11 mouse cellular contexts compared by ENCODE assay signal in genomic region chr11:116725031-116725948, GRCm38 (mm10). TPM values are rescaled to one million over a fixed set of nuclear protein-coding genes. Genes with fewer than 3 reads are reported as not detected.
DNase-seq lines count a peak whose midpoint lies in the region; ATAC-seq lines count a peak whose summit lies in the region.
"Had no signal": no experiment of that assay in that cellular context is flagged by ENCODE, and none has a peak within 500 bp of the region (broad histone marks: within the 10 kb centered on the region; RNA-seq: fewer than 3 reads in every experiment).

No protein-coding gene starts in this region.

- no peaks in the 10 kb centered on the region for H3K9me3 ChIP-seq in lung, embryonic 15.5 days
- no peaks in the 10 kb centered on the region for H3K9me3 ChIP-seq in hindbrain, embryonic 11.5 days (ENCODE audit: control insufficient read depth, low read length)
- H3K9me3 ChIP-seq in stomach, embryonic 16.5 days (replicated peaks; ENCODE audit: control insufficient read depth, low read length) = no peaks in the 10 kb centered on the region
- H3K9me3 ChIP-seq: embryonic facial prominence, embryonic 15.5 days; stomach, embryonic 15.5 days had no signal

- H3K27ac ChIP-seq in lung, embryonic 15.5 days = no peak overlapping the region
- H3K27ac ChIP-seq in hindbrain, embryonic 11.5 days (ENCODE audit: low read depth, low read length) = no peak overlapping the region; the same call in 1 of the 2 replicates
- H3K27ac ChIP-seq in stomach, embryonic 16.5 days (ENCODE audit: low read length) = no peak overlapping the region
- H3K27ac ChIP-seq: embryonic facial prominence, embryonic 15.5 days; stomach, embryonic 15.5 days had no signal

- no peaks in the 10 kb centered on the region for H3K36me3 ChIP-seq in lung, embryonic 15.5 days
- no peaks in the 10 kb centered on the region for H3K36me3 ChIP-seq in hindbrain, embryonic 11.5 days (ENCODE audit: control insufficient read depth, insufficient read depth, low read length)
- H3K36me3 ChIP-seq in stomach, embryonic 16.5 days (ENCODE audit: control insufficient read depth, insufficient read depth, low read length) = no peaks in the 10 kb centered on the region
- H3K36me3 ChIP-seq: embryonic facial prominence, embryonic 15.5 days; stomach, embryonic 15.5 days had no signal

- no peak overlapping the region for H3K9ac ChIP-seq in lung, embryonic 15.5 days
- no peak overlapping the region for H3K9ac ChIP-seq in hindbrain, embryonic 11.5 days (ENCODE audit: low read depth, low read length)
- H3K9ac ChIP-seq in stomach, embryonic 16.5 days (ENCODE audit: low read length) = no peak overlapping the region
- H3K9ac ChIP-seq: embryonic facial prominence, embryonic 15.5 days; stomach, embryonic 15.5 days had no signal

- H3K27me3 ChIP-seq in lung, embryonic 15.5 days = no peaks in the 10 kb centered on the region
- no peaks in the 10 kb centered on the region for H3K27me3 ChIP-seq in hindbrain, embryonic 11.5 days (ENCODE audit: control insufficient read depth, insufficient read depth, low read length)
- no peaks in the 10 kb centered on the region for H3K27me3 ChIP-seq in stomach, embryonic 16.5 days (ENCODE audit: control insufficient read depth, insufficient read depth, low read length)
- H3K27me3 ChIP-seq: embryonic facial prominence, embryonic 15.5 days; stomach, embryonic 15.5 days had no signal

- DNase-seq in cerebellum, adult 11 months = peak; percentile 4
- no peak for DNase-seq in cerebellum, adult 8-10 months
- no peak for DNase-seq in lung, postnatal 14 days
- DNase-seq in hindbrain, embryonic 11.5 days (ENCODE audit: low spot score) = peak; percentile 40
- no peak for DNase-seq in left cerebral cortex, postnatal 25 days (ENCODE audit: low spot score in 2 of 2)

- WGBS in lung, embryonic 15.5 days = 39% methylated on average over 27 of the region's 27 CpGs
- 39% methylated on average over 27 of the region's 27 CpGs for WGBS in hindbrain, embryonic 11.5 days
- 43% methylated on average over 27 of the region's 27 CpGs for WGBS in stomach, embryonic 16.5 days

- H3K4me3 ChIP-seq in lung, embryonic 15.5 days = no peak overlapping the region
- peak overlapping the region; percentile 12; the same call in 1 of the 2 replicates for H3K4me3 ChIP-seq in hindbrain, embryonic 11.5 days (ENCODE audit: low read depth, low read length)
- H3K4me3 ChIP-seq in stomach, embryonic 16.5 days (replicated peaks; ENCODE audit: low read length) = no peak overlapping the region
- H3K4me3 ChIP-seq: embryonic facial prominence, embryonic 15.5 days; stomach, embryonic 15.5 days had no signal

- ATAC-seq in lung, embryonic 15.5 days (ENCODE audit: borderline replicate concordance, extremely low read depth, low FRiP score, low TSS enrichment) = peak; percentile 54; the same call in 1 of the 2 replicates
- ATAC-seq in hindbrain, embryonic 11.5 days (ENCODE audit: low FRiP score) = no peak
- ATAC-seq in stomach, embryonic 16.5 days (ENCODE audit: insufficient read depth, low FRiP score) = no peak
- no peak for ATAC-seq in activated CD4-positive, CD25-positive, alpha-beta regulatory T cell, adult 4 months

- H3K4me2 ChIP-seq in lung, embryonic 15.5 days = 0 out of 2 replicates have a peak overlapping the region, but pooled peaks have one; percentile 3
- H3K4me2 ChIP-seq in hindbrain, embryonic 11.5 days (replicated peaks; ENCODE audit: low read depth, low read length) = peak overlapping the region; percentile 29
- 0 out of 2 replicates have a peak overlapping the region, but pooled peaks have one; percentile 7 for H3K4me2 ChIP-seq in stomach, embryonic 16.5 days (ENCODE audit: low read depth, low read length)
- H3K4me2 ChIP-seq: embryonic facial prominence, embryonic 15.5 days; stomach, embryonic 15.5 days had no signal

- intact Hi-C loops in left cerebral cortex, postnatal 25 days (cut with DNase I) = no loop called here

- H3K4me1 ChIP-seq in lung, embryonic 15.5 days = peaks cover 9% of the 10 kb centered on the region; the same call in 1 of the 2 replicates
- H3K4me1 ChIP-seq in hindbrain, embryonic 11.5 days (replicated peaks; ENCODE audit: control insufficient read depth, insufficient read depth, low read length) = no peaks in the 10 kb centered on the region
- no peaks in the 10 kb centered on the region for H3K4me1 ChIP-seq in stomach, embryonic 16.5 days (ENCODE audit: control insufficient read depth, insufficient read depth, low read length)
- H3K4me1 ChIP-seq: stomach, embryonic 15.5 days had no signal

RNA-seq across cellular contexts. Expression of gene St6galnac1, which starts 50.0 kb away (rescaled TPM):
- polyA plus RNA-seq in lung, embryonic 15.5 days (2015; fragmentation: Nextera tagmentation; extraction: Ambion mirVana) = not detected in 2 replicates
- polyA plus RNA-seq in hindbrain, embryonic 11.5 days (2014; fragmentation: Nextera tagmentation; extraction: Ambion mirVana) = not detected in 2 replicates
- not detected in 2 replicates for polyA plus RNA-seq in stomach, embryonic 16.5 days (2015; fragmentation: Nextera tagmentation; extraction: Ambion mirVana)
- polyA plus RNA-seq in activated CD4-positive, CD25-positive, alpha-beta regulatory T cell, adult 4 months (2017; shearing (Covaris generic)) = 10 to 100 TPM; 12.6 to 13.9 TPM
- not detected for total RNA-seq in left cerebral cortex, postnatal 25 days (2021)
- total RNA-seq: liver, adult 2 months had no signal
- polyA plus RNA-seq: embryonic facial prominence, embryonic 15.5 days; liver, adult 2 months; stomach, embryonic 15.5 days had no signal

Comparison
In these comparisons a context has a peak if more than half of its experiments do, and no peak if none do; other contexts are left out.
1. DNase-seq: peak in cerebellum, adult 11 months (single experiment) and hindbrain, embryonic 11.5 days (single experiment); none in cerebellum, adult 8-10 months (single experiment), lung, postnatal 14 days (single experiment) and left cerebral cortex, postnatal 25 days (0 of 2).
2. RNA of gene St6galnac1, which starts 50.0 kb away (polyA plus RNA-seq): 12.6 to 13.9 TPM in activated CD4-positive, CD25-positive, alpha-beta regulatory T cell, adult 4 months; not detected in lung, embryonic 15.5 days, not detected in hindbrain, embryonic 11.5 days and not detected in stomach, embryonic 16.5 days; every median in the first group is over 10 times any median in the second.
3. Peak in every context shown above with its lines, with median percentiles within 50 percentile points of each other: H3K4me2 ChIP-seq.